Mouse (Mus musculus) megakaryocyte, embryonic 14.5 days (primary cell): Measurements from ENCODE around the gene Prickle3. TPM values are rescaled to one million over a fixed set of nuclear protein-coding genes. Genes with fewer than 3 reads are reported as not detected.

ENCODE experiments used
- H3K27me3 ChIP-seq: replicated peaks from 2 replicates; pipeline ENCODE3; 2012; ENCODE audit warnings: inconsistent platforms
- H3K36me3 ChIP-seq: replicated peaks from 2 replicates; pipeline ENCODE3; 2012; ENCODE audit warnings: low read length, inconsistent platforms, mixed read lengths
- H3K4me1 ChIP-seq: 2 replicates; pipeline ENCODE4 v1.6.1; 2012; ENCODE audit warnings: inconsistent platforms
- H3K4me3 ChIP-seq: replicated peaks from 2 replicates; pipeline ENCODE3; 2012; ENCODE audit warnings: moderate library complexity, mild to moderate bottlenecking, inconsistent platforms
- H3K9me3 ChIP-seq: 2 replicates; pipeline ENCODE4 v1.6.1; 2012; ENCODE audit warnings: inconsistent platforms
- FLI1 ChIP-seq: IDR thresholded peaks from 2 replicates; pipeline ENCODE4 v1.6.1; 2012; ENCODE audit warnings: low read length, inconsistent platforms, mixed read lengths
- GATA1 ChIP-seq: IDR thresholded peaks from 3 replicates; pipeline ENCODE4 v1.6.1; 2012; ENCODE audit warnings: mixed read lengths, low read length, inconsistent platforms, borderline replicate concordance
- polyA plus RNA-seq: library from polyadenylated mRNA; stranded (reverse); fragments of >175 nt; gene quantifications from 2 replicates; pipeline ENCODE4 v1.2.3, GENCODE M21; 2012; ENCODE audit warnings: low replicate concordance; ENCODE audit not compliant: insufficient read depth

The Prickle3 gene
- polyA plus RNA-seq, result 3.0 and 5.9 TPM in 2 replicates

DNA sequence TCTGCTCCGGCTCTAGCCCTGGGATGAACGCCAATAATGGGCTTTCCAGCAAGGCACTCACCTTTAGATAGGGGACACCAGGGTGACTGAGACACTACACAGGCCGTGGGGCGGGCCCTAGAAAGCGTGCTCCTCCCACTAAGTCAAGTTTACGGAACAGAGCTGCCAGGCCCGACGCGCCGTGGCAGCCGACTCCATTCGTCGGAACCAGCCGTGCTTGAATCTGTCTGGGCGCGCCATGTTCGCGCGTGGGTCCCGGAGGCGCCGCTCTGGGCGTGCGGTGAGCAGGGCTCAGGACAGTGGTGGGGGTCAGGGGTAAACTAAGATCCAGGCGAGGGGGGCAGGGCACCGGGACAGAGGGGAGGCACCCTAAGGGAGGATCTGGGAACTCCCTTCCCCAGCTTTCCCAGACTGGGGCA lies at the start of gene Prickle3:
Prickle3 (plus strand) TSS at position 40 of the 419 bp plus-strand sequence.
- Histone ChIP-seq H3K27me3 (peaks cover 27% of the 10 kb centered on the region), H3K36me3 (no peaks in the 10 kb centered on the region), H3K9me3 (no peaks in the 10 kb centered on the region), H3K4me3 (peak within 1 kb of the TSS; percentile 81), H3K4me1 (peaks cover 11% of the 10 kb centered on the region)
- TF ChIP-seq FLI1 (no peak), GATA1 (no peak)

DNA sequence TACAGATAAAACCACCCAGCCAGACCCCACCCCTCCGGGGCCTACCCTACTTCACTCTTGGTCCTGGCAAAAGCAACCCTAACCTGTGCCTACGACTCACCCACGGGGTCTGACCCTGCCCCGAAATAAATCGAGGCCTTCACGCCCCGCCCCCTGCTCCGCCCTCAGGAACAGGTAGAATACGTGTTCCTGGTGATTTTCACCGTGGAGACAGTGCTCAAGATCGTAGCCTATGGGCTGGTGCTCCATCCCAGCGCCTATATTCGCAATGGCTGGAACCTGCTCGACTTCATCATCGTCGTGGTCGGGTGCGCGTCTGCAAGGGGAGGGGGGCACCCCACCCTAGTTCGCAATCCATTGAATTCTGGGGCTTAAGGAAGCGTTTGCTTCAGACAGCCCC lies 47.0 kb upstream of the Prickle3 start:
- Histone ChIP-seq H3K4me3 (peak overlapping the region; percentile 90), H3K4me1 (peaks cover 18% of the 10 kb centered on the region), H3K36me3 (no peaks in the 10 kb centered on the region), H3K9me3 (peaks cover 14% of the 10 kb centered on the region; the same call in 1 of the 2 replicates), H3K27me3 (peaks cover 48% of the 10 kb centered on the region)
- no peak for TF ChIP-seq FLI1

DNA sequence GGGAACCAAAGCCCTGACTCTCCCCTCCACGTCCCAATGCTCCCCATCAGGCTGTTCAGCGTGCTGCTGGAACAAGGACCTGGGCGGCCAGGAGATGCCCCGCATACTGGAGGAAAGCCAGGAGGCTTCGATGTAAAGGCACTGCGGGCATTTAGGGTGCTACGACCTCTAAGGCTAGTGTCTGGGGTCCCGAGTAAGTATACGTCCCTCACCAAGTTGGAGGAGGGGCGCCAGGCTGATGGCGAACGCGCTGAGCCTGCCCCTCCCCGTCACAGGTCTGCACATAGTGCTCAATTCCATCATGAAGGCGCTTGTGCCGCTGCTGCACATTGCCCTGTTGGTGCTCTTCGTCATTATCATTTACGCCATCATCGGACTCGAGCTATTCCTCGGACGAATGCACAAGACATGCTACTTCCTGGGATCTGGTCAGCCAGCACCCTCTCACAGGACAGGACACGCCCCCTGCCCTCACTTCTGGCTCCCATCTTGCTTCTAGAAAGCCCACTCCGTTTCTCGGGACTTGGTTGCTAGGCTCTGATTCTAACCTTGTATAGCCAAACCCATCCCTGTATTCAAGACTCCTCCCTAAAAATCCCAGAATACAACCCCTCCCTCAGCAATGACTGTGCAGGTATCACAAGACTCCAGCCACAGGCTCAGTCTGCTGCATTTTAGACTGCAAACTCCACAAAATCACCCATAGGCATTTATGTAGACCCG lies 46.4 kb upstream of the Prickle3 start:
- Histone ChIP-seq H3K36me3 (no peaks in the 10 kb centered on the region), H3K4me3 (peak overlapping the region; percentile 90), H3K27me3 (peaks cover 50% of the 10 kb centered on the region), H3K9me3 (peaks cover 14% of the 10 kb centered on the region; the same call in 1 of the 2 replicates), H3K4me1 (peaks cover 18% of the 10 kb centered on the region)
- TF ChIP-seq GATA1 (no peak), FLI1 (no peak)

DNA sequence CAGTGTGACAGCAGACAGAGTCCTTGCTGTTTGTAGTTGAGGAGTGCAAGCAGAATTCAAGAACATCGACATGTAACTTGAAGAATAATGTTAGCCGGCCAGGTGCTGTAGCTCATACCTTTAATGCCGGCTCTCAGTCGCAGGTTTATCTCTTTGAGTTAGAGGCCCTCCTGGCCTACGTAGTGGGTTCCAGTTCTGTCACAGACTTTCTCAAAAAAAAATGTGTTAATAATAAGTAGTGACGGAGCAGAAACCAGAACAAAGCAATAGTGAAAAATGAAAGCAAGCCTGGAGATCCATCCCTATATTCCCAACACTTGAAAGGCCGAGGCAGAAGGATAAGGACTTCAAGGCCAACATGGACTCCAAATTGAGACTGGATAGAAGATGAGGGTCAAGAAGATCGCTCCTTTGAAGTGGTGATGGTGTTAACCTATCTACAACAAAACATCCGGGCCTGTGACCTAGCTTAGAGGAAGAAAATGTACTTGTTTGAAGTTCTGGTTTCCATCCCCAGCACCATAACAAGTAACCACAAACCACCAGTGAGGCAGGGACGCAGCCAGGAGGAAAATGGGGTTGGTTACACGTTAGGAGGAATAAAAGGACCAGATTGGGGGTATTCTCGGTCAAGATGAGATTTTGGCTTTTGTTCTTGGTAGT lies 39.0 kb upstream of the Prickle3 start:
- H3K4me3 ChIP-seq, result no peak overlapping the region
- H3K36me3 ChIP-seq, result no peaks in the 10 kb centered on the region
- peaks cover 6% of the 10 kb centered on the region for H3K9me3 ChIP-seq
- no peak for TF ChIP-seq GATA1
- no peak for TF ChIP-seq FLI1
- H3K4me1 ChIP-seq, result no peaks in the 10 kb centered on the region
- peaks cover 58% of the 10 kb centered on the region for H3K27me3 ChIP-seq

DNA sequence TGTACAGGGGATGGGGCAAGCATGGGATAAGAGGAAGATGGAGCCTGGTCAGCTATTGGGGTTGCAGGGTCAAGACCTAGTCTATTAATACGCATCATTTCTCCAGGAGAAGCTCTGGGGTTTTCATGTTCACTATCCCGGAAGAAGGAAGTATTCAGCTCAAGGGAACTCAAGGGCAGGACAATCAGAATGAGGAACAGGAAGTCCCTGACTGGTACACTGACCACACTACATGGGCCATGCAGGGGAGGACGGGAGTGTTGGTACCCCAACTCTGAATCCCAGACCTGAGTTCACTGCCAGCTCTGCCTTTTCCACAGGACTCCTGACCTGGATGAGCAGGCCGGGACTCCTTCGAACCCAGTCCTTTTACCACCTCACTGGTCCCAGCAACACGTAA lies 24.5 kb upstream of the Prickle3 start:
- Histone ChIP-seq H3K4me1 (no peaks in the 10 kb centered on the region), H3K4me3 (no peak overlapping the region), H3K27me3 (peaks cover 24% of the 10 kb centered on the region), H3K36me3 (no peaks in the 10 kb centered on the region), H3K9me3 (0 out of 2 replicates have a peak, but pooled peaks cover 2% of the 10 kb centered on the region)
- no peak for TF ChIP-seq GATA1
- TF ChIP-seq FLI1, result no peak

DNA sequence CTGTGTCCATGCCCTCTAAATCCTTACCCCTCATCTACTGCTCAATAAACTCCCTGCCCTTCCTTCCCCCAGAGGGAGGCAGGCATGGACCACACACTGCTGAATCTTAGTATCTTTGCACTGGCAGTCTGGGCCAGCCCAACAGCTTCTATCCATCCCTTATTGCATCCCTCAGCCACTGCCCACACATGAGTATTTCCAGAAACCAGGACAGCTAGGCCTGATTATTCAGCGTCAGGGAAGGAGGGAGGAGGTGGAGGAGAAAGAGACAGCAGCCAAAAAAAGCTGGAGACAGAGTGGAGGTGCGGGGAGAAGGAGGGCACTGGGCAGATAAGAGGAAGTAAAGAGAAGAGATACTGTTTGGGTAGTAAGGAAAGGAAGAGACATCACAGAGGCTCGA lies 22.0 kb upstream of the Prickle3 start:
- 0 out of 2 replicates have a peak, but pooled peaks cover 2% of the 10 kb centered on the region for H3K9me3 ChIP-seq
- peaks cover 14% of the 10 kb centered on the region; the same call in 1 of the 2 replicates for H3K4me1 ChIP-seq
- TF ChIP-seq FLI1 (no peak), GATA1 (no peak)
- H3K36me3 ChIP-seq, result no peaks in the 10 kb centered on the region
- no peak overlapping the region for H3K4me3 ChIP-seq
- peaks cover 36% of the 10 kb centered on the region for H3K27me3 ChIP-seq

DNA sequence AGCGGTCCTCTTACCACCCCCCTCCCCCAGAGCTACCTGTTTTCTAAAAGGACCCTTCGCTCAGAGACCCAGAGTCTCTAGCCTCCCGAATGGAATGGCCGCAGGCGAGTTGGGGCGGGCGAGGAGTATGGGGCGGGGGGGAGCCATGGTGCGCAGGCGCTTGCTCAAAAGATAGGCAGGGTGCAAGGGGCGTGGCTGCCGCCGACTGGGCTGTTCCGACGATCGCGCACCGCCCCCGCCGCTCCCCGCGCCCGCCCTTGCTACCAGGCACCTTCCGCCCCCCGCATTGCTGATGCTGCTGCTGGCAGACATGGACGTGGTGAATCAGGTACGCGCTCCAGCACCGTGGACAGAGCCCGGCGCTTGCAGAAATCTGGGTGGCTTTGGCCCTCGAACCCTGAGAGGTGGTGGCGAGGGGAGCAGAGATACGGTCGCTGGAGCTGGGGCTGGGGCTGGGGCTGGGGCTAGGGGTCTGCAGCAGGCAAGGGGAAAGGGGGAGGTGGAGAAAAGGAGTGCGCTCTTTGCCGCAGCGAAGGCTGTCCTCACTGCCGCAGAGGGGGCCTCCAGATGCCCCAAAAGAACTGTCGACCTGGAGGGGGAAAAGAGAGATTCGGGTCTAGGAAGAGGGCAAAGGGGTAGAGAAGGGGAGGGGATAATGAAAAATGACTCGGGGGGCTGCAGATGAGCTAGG lies 18.5 kb upstream of the Prickle3 start, which contains the start of gene Syp:
Syp (plus strand) TSS at position 71 of the 691 bp plus-strand sequence.
- no peak for TF ChIP-seq FLI1
- TF ChIP-seq GATA1, result no peak
- Histone ChIP-seq H3K36me3 (no peaks in the 10 kb centered on the region), H3K27me3 (peaks cover 55% of the 10 kb centered on the region), H3K9me3 (no peaks in the 10 kb centered on the region), H3K4me3 (peak within 1 kb of the TSS; percentile 82), H3K4me1 (peaks cover 18% of the 10 kb centered on the region; the same call in 1 of the 2 replicates)

GRCm38 (mm10) chrX:7639536-7640325 lies 17.3 kb upstream of the Prickle3 start:
- Histone ChIP-seq H3K4me1 (peaks cover 18% of the 10 kb centered on the region; the same call in 1 of the 2 replicates), H3K27me3 (peaks cover 59% of the 10 kb centered on the region), H3K36me3 (no peaks in the 10 kb centered on the region), H3K9me3 (no peaks in the 10 kb centered on the region), H3K4me3 (no peak overlapping the region)
- TF ChIP-seq GATA1 (no peak), FLI1 (no peak)

GRCm38 (mm10) chrX:7640785-7641184 lies 16.3 kb upstream of the Prickle3 start:
- Histone ChIP-seq H3K36me3 (no peaks in the 10 kb centered on the region), H3K27me3 (peaks cover 51% of the 10 kb centered on the region), H3K4me3 (no peak overlapping the region), H3K4me1 (peaks cover 23% of the 10 kb centered on the region), H3K9me3 (no peaks in the 10 kb centered on the region)
- TF ChIP-seq GATA1 (no peak), FLI1 (no peak)
